Comparison of ENCODE assay signal across 8 mouse cellular contexts in genomic region chr8:119559402-119559720, GRCm38 (mm10). TPM values are rescaled to one million over a fixed set of nuclear protein-coding genes. Genes with fewer than 3 reads are reported as not detected.
A peak's percentile ranks its signal among the peaks of the same experiment; 100 is the strongest.
DNase-seq lines count a peak whose midpoint lies in the region; ATAC-seq and TF ChIP-seq lines count a peak whose summit lies in the region.

No protein-coding gene starts in this region.

- intact Hi-C loops in left cerebral cortex, postnatal 4 days (cut with DNase I), result no loop called here

- peak overlapping the region; percentile 83 for H3K4me2 ChIP-seq in heart, embryonic 13.5 days
- peak overlapping the region; percentile 79 for H3K4me2 ChIP-seq in heart, embryonic 16.5 days (ENCODE audit: low read depth, low read length)
- H3K4me2 ChIP-seq in midbrain, embryonic 11.5 days, result no peak overlapping the region; the same call in 1 of the 2 replicates

- no peak for DNase-seq in heart, adult 9 months (ENCODE audit: low spot score in 2 of 2)
- DNase-seq in midbrain, embryonic 11.5 days (ENCODE audit: low spot score, missing footprints), result no peak
- DNase-seq in left cerebral cortex, postnatal 4 days, result no peak
- no peak for DNase-seq in right cerebral cortex, postnatal 10 days (ENCODE audit: low spot score in 2 of 2)
- no peak for DNase-seq in ovary, postnatal 10 days (ENCODE audit: low spot score)

- H3K4me1 ChIP-seq in heart, embryonic 13.5 days, result peaks cover 25% of the 10 kb centered on the region
- H3K4me1 ChIP-seq in ES-Bruce4 (ENCODE audit: control insufficient read depth, insufficient read depth, low read length), result peaks cover 2% of the 10 kb centered on the region
- H3K4me1 ChIP-seq in heart, embryonic 16.5 days (ENCODE audit: control insufficient read depth, insufficient read depth, low read length), result peaks cover 16% of the 10 kb centered on the region
- peaks cover 11% of the 10 kb centered on the region for H3K4me1 ChIP-seq in midbrain, embryonic 11.5 days (ENCODE audit: control insufficient read depth, insufficient read depth, low read length)

- peak overlapping the region; percentile 88 for H3K4me3 ChIP-seq in heart, embryonic 13.5 days
- peak overlapping the region; percentile 33 for H3K4me3 ChIP-seq in ES-Bruce4 (ENCODE audit: low read depth, low read length)
- peak overlapping the region; percentile 83 for H3K4me3 ChIP-seq in heart, embryonic 16.5 days (ENCODE audit: low read length)
- H3K4me3 ChIP-seq in midbrain, embryonic 11.5 days (ENCODE audit: low read depth, low read length), result peak overlapping the region; percentile 88; the same call in 1 of the 2 replicates

- H3K9me3 ChIP-seq in heart, embryonic 13.5 days, result no peaks in the 10 kb centered on the region
- H3K9me3 ChIP-seq in ES-Bruce4 (replicated peaks; ENCODE audit: control insufficient read depth, insufficient read depth, low read length, poor library complexity, severe bottlenecking), result no peaks in the 10 kb centered on the region
- no peaks in the 10 kb centered on the region for H3K9me3 ChIP-seq in heart, embryonic 16.5 days (replicated peaks; ENCODE audit: control insufficient read depth, low read length)
- H3K9me3 ChIP-seq in midbrain, embryonic 11.5 days (ENCODE audit: control insufficient read depth, low read length), result no peaks in the 10 kb centered on the region

- H3K27ac ChIP-seq in heart, embryonic 13.5 days (replicated peaks), result no peak overlapping the region; the same call in 1 of the 2 replicates
- H3K27ac ChIP-seq in ES-Bruce4 (ENCODE audit: insufficient read depth, low read length), result peak overlapping the region; percentile 47; the same call in 1 of the 2 replicates
- H3K27ac ChIP-seq in heart, embryonic 16.5 days (ENCODE audit: low read length), result peak overlapping the region; percentile 67
- H3K27ac ChIP-seq in midbrain, embryonic 11.5 days (ENCODE audit: low read depth, low read length), result no peak overlapping the region; the same call in 1 of the 2 replicates

- H3K27me3 ChIP-seq in heart, embryonic 13.5 days (replicated peaks), result no peaks in the 10 kb centered on the region
- no peaks in the 10 kb centered on the region for H3K27me3 ChIP-seq in ES-Bruce4 (ENCODE audit: control insufficient read depth, insufficient read depth, low read length, poor library complexity, severe bottlenecking)
- no peaks in the 10 kb centered on the region for H3K27me3 ChIP-seq in heart, embryonic 16.5 days (ENCODE audit: control insufficient read depth, insufficient read depth, low read length)
- no peaks in the 10 kb centered on the region for H3K27me3 ChIP-seq in midbrain, embryonic 11.5 days (ENCODE audit: control insufficient read depth, insufficient read depth, low read length)

- no peak for TF ChIP-seq EP300 in ES-Bruce4 (IDR thresholded peaks at IDR 0.05; ENCODE audit: insufficient read depth, low read depth, low read length)

- H3K36me3 ChIP-seq in heart, embryonic 13.5 days, result peaks cover 29% of the 10 kb centered on the region
- H3K36me3 ChIP-seq in ES-Bruce4 (ENCODE audit: control insufficient read depth, insufficient read depth, low read length, poor library complexity, severe bottlenecking), result peaks cover 8% of the 10 kb centered on the region; the same call in 1 of the 2 replicates
- H3K36me3 ChIP-seq in heart, embryonic 16.5 days (ENCODE audit: control insufficient read depth, insufficient read depth), result 0 out of 2 replicates have a peak, but pooled peaks cover 15% of the 10 kb centered on the region
- H3K36me3 ChIP-seq in midbrain, embryonic 11.5 days (ENCODE audit: control insufficient read depth, insufficient read depth, low read length), result peaks cover 9% of the 10 kb centered on the region

- 85% methylated on average over 6 of the region's 6 CpGs for WGBS in heart, embryonic 13.5 days
- WGBS in heart, embryonic 16.5 days, result 82% methylated on average over 6 of the region's 6 CpGs
- 91% methylated on average over 6 of the region's 6 CpGs for WGBS in midbrain, embryonic 11.5 days

- TF ChIP-seq CTCF in ES-Bruce4 (IDR thresholded peaks at IDR 0.05; ENCODE audit: low read depth, low read length), result no peak

- peak overlapping the region; percentile 82 for H3K9ac ChIP-seq in heart, embryonic 13.5 days
- peak overlapping the region; percentile 97 for H3K9ac ChIP-seq in ES-Bruce4 (ENCODE audit: low read depth, poor library complexity, severe bottlenecking)
- peak overlapping the region; percentile 75; the same call in 1 of the 2 replicates for H3K9ac ChIP-seq in heart, embryonic 16.5 days (ENCODE audit: low read length)
- peak overlapping the region; percentile 90 for H3K9ac ChIP-seq in midbrain, embryonic 11.5 days (ENCODE audit: low read length)

- ATAC-seq in heart, embryonic 13.5 days (ENCODE audit: extremely low read depth, insufficient number of reproducible peaks, low FRiP score, low TSS enrichment), result no peak
- no peak for ATAC-seq in heart, embryonic 16.5 days (replicated peaks; ENCODE audit: extremely low read depth, insufficient read depth, low FRiP score)
- ATAC-seq in midbrain, embryonic 11.5 days (ENCODE audit: low FRiP score), result no peak

- TF ChIP-seq POLR2A in ES-Bruce4 (IDR thresholded peaks at IDR 0.05; ENCODE audit: insufficient read depth, low read length), result no peak

RNA-seq across cellular contexts. Expression of gene Mbtps1, which starts 0.8 kb away (rescaled TPM):
- polyA plus RNA-seq in heart, embryonic 13.5 days (2015; fragmentation: Nextera tagmentation; extraction: Ambion mirVana), result 69.7 and 72.2 TPM in 2 replicates
- polyA plus RNA-seq in ES-Bruce4 (2011; ENCODE audit: insufficient read depth, insufficient read length, low read depth, missing spikeins), result 117 and 118 TPM in 2 replicates
- polyA plus RNA-seq in heart, embryonic 16.5 days (2015; fragmentation: Nextera tagmentation; extraction: Ambion mirVana), result 68.5 and 72.4 TPM in 2 replicates
- polyA plus RNA-seq in midbrain, embryonic 11.5 days (2014; fragmentation: Nextera tagmentation; extraction: Ambion mirVana), result 83.3 and 84.6 TPM in 2 replicates
- 10 to 100 TPM; 68.7 to 72.1 TPM for total RNA-seq in left cerebral cortex, postnatal 4 days (2021)

RNA-seq across cellular contexts. Expression of gene Hsdl1, which starts 15.6 kb away (rescaled TPM):
- polyA plus RNA-seq in heart, embryonic 13.5 days (2015; fragmentation: Nextera tagmentation; extraction: Ambion mirVana), result 31.3 and 32.4 TPM in 2 replicates
- polyA plus RNA-seq in ES-Bruce4 (2011; ENCODE audit: insufficient read depth, insufficient read length, low read depth, missing spikeins), result 19.2 and 20.6 TPM in 2 replicates
- polyA plus RNA-seq in heart, embryonic 16.5 days (2015; fragmentation: Nextera tagmentation; extraction: Ambion mirVana), result 40.9 and 51.1 TPM in 2 replicates
- 76.2 and 86.7 TPM in 2 replicates for polyA plus RNA-seq in midbrain, embryonic 11.5 days (2014; fragmentation: Nextera tagmentation; extraction: Ambion mirVana)
- total RNA-seq in left cerebral cortex, postnatal 4 days (2021), result 100 to 1,000 TPM; 103 to 107 TPM

RNA-seq across cellular contexts. Expression of gene Dnaaf1, which starts 15.7 kb away (rescaled TPM):
- polyA plus RNA-seq in heart, embryonic 13.5 days (2015; fragmentation: Nextera tagmentation; extraction: Ambion mirVana), result 0.17 and 0.24 TPM in 2 replicates
- polyA plus RNA-seq in ES-Bruce4 (2011; ENCODE audit: insufficient read depth, insufficient read length, low read depth, missing spikeins), result 0.28 TPM in 1 of 2 replicates, not detected in the other
- 0.50 and 0.71 TPM in 2 replicates for polyA plus RNA-seq in heart, embryonic 16.5 days (2015; fragmentation: Nextera tagmentation; extraction: Ambion mirVana)
- polyA plus RNA-seq in midbrain, embryonic 11.5 days (2014; fragmentation: Nextera tagmentation; extraction: Ambion mirVana), result 0.19 TPM in 1 of 2 replicates, not detected in the other
- under 1 TPM; 0.26 to 0.52 TPM for total RNA-seq in left cerebral cortex, postnatal 4 days (2021)

RNA-seq across cellular contexts. Expression of gene Taf1c, which starts 45.7 kb away (rescaled TPM):
- polyA plus RNA-seq in heart, embryonic 13.5 days (2015; fragmentation: Nextera tagmentation; extraction: Ambion mirVana), result 6.0 and 6.6 TPM in 2 replicates
- polyA plus RNA-seq in ES-Bruce4 (2011; ENCODE audit: insufficient read depth, insufficient read length, low read depth, missing spikeins), result 7.3 and 7.5 TPM in 2 replicates
- 8.5 and 9.4 TPM in 2 replicates for polyA plus RNA-seq in heart, embryonic 16.5 days (2015; fragmentation: Nextera tagmentation; extraction: Ambion mirVana)
- polyA plus RNA-seq in midbrain, embryonic 11.5 days (2014; fragmentation: Nextera tagmentation; extraction: Ambion mirVana), result 11.1 and 13.4 TPM in 2 replicates
- 10 to 100 TPM; 15.8 to 15.9 TPM for total RNA-seq in left cerebral cortex, postnatal 4 days (2021)

RNA-seq across cellular contexts. Expression of gene Adad2, which starts 53.2 kb away (rescaled TPM):
- polyA plus RNA-seq in heart, embryonic 13.5 days (2015; fragmentation: Nextera tagmentation; extraction: Ambion mirVana), result not detected in 2 replicates
- 1.7 and 2.0 TPM in 2 replicates for polyA plus RNA-seq in ES-Bruce4 (2011; ENCODE audit: insufficient read depth, insufficient read length, low read depth, missing spikeins)
- 0.07 TPM in 1 of 2 replicates, not detected in the other for polyA plus RNA-seq in heart, embryonic 16.5 days (2015; fragmentation: Nextera tagmentation; extraction: Ambion mirVana)
- polyA plus RNA-seq in midbrain, embryonic 11.5 days (2014; fragmentation: Nextera tagmentation; extraction: Ambion mirVana), result 0.11 and 0.27 TPM in 2 replicates
- total RNA-seq in left cerebral cortex, postnatal 4 days (2021), result under 1 TPM in 1 of 2 experiments, not detected in 1; 0.42 TPM

Comparison
In these comparisons a context has a peak if more than half of its experiments do, and no peak if none do; other contexts are left out.
1. H3K27ac ChIP-seq: peak in ES-Bruce4 (single experiment) and heart, embryonic 16.5 days (single experiment); none in heart, embryonic 13.5 days (single experiment) and midbrain, embryonic 11.5 days (single experiment).
2. H3K4me3 ChIP-seq: peak in every context shown above with its lines; median percentile 88 in heart, embryonic 13.5 days; 88 in midbrain, embryonic 11.5 days; 83 in heart, embryonic 16.5 days; 33 in ES-Bruce4.
3. Peak in every context shown above with its lines, with median percentiles within 50 percentile points of each other: H3K9ac ChIP-seq.